Mouse (Mus musculus) MEL (cell line): Measurements from ENCODE around the gene Zfp771.

ENCODE experiments used
- CTCF ChIP-seq, 3 experiments: IDR thresholded peaks in 2 of 3; conservative IDR thresholded peaks in 1 of 3; 2 replicates each; pipeline ENCODE4 v1.5.1; 2011 to 2012; ENCODE audit warnings: low read length in 3 of 3, low read depth in 2 of 3, mild to moderate bottlenecking in 2 of 3, improper control_type of control experiment in 1 of 3, inconsistent platforms in 1 of 3, mixed read lengths in 1 of 3, moderate library complexity in 1 of 3; ENCODE audit not compliant: control insufficient read depth in 1 of 3, insufficient read depth in 1 of 3, poor library complexity in 1 of 3, severe bottlenecking in 1 of 3
- EP300 ChIP-seq, 2 experiments: IDR thresholded peaks; 2 replicates each; pipeline ENCODE4 v1.6.1; 2011; ENCODE audit warnings: improper control_type of control experiment in 2 of 2, low read length in 2 of 2, low read depth in 1 of 2, mild to moderate bottlenecking in 1 of 2
- ETS1 ChIP-seq: IDR thresholded peaks from 2 replicates; pipeline ENCODE4 v1.6.1; 2012; ENCODE audit warnings: low read depth, mild to moderate bottlenecking, inconsistent platforms, low read length, improper control_type of control experiment, moderate library complexity
- HCFC1 ChIP-seq: IDR thresholded peaks from 2 replicates; pipeline ENCODE4 v1.6.1; 2012; ENCODE audit warnings: low read depth, mild to moderate bottlenecking, inconsistent platforms, low read length, improper control_type of control experiment, moderate library complexity
- JUND ChIP-seq: IDR thresholded peaks from 2 replicates; pipeline ENCODE4 v1.6.1; 2011; ENCODE audit warnings: low read depth, mild to moderate bottlenecking, improper control_type of control experiment, low read length
- MAX ChIP-seq: IDR thresholded peaks from 2 replicates; pipeline ENCODE4 v1.6.1; 2011; ENCODE audit warnings: low read length, improper control_type of control experiment
- MAZ ChIP-seq: IDR thresholded peaks from 2 replicates; pipeline ENCODE4 v1.6.1; 2012; ENCODE audit warnings: low read depth, mild to moderate bottlenecking, inconsistent platforms, low read length, improper control_type of control experiment
- POLR2A ChIP-seq, 2 experiments: IDR thresholded peaks; 2 replicates each; pipeline ENCODE4 v1.6.1; 2011 to 2012; ENCODE audit warnings: low read length in 2 of 2, mild to moderate bottlenecking in 2 of 2, control low read depth in 1 of 2, improper control_type of control experiment in 1 of 2, low read depth in 1 of 2, moderate library complexity in 1 of 2; ENCODE audit not compliant: control insufficient read depth in 1 of 2, insufficient read depth in 1 of 2, poor library complexity in 1 of 2
- POLR2AphosphoS2 ChIP-seq: IDR thresholded peaks from 2 replicates; pipeline ENCODE4 v1.6.1; 2011; ENCODE audit warnings: low read length, improper control_type of control experiment
- RCOR1 ChIP-seq: IDR thresholded peaks from 2 replicates; pipeline ENCODE4 v1.6.1; 2012; ENCODE audit warnings: low read depth, mild to moderate bottlenecking, inconsistent platforms, low read length, improper control_type of control experiment
- TAL1 ChIP-seq: IDR thresholded peaks from 2 replicates; pipeline ENCODE4 v1.6.1; 2012; ENCODE audit warnings: mild to moderate bottlenecking, inconsistent platforms, low read length, moderate library complexity, mixed read lengths

DNA sequence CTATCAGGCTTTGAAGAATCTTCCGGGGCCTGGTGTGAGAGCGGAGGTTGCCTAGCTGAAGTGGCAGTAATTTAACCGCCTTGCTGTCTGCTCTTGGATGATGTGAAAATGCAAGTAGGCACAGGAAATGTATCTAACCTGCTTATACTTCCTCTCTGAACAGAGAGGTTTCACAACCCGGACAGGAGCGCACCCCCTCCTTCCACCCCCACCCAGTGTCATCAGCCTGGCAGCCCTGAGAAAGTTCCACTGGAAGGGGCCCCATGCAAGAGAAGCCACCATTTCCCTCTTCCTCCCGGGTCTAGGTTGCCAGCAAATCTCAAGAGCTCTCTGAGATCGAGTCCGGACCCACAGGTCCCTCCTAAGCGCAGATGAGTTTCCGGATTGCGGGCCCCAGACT is 52.0 kb downstream of the Zfp771 start, which contains the start of gene Itgal:
- no peak for TF ChIP-seq POLR2A (IDR thresholded peaks at IDR 0.05; ENCODE audit: control insufficient read depth in 1 of 2, insufficient read depth in 1 of 2, low read depth in 1 of 2, low read length in 2 of 2, poor library complexity in 1 of 2)
- no peak for TF ChIP-seq JUND
- TF ChIP-seq MAX = no peak
- no peak for TF ChIP-seq CTCF (IDR thresholded peaks at IDR 0.05 in 2 of 3, conservative IDR thresholded peaks at IDR 0.05 in 1 of 3; ENCODE audit: control insufficient read depth in 1 of 3, insufficient read depth in 1 of 3, low read depth in 2 of 3, low read length in 3 of 3, poor library complexity in 1 of 3, severe bottlenecking in 1 of 3)
- no peak for TF ChIP-seq TAL1
- no peak for TF ChIP-seq MAZ
- peak; percentile 39; the same call in 1 of the 2 replicates for TF ChIP-seq ETS1
- no peak for TF ChIP-seq POLR2AphosphoS2
- TF ChIP-seq RCOR1 = no peak
- peak in 1 of 2 experiments; percentile 34; a peak in 1 of 4 replicates for TF ChIP-seq EP300 (IDR thresholded peaks at IDR 0.05; ENCODE audit: low read depth in 1 of 2, low read length in 2 of 2)
- no peak for TF ChIP-seq HCFC1
